Mouse (Mus musculus) forebrain, embryonic 14.5 days (tissue): ENCODE results near the gene Sntb2. TPM values are rescaled to one million over a fixed set of nuclear protein-coding genes. Genes with fewer than 3 reads are reported as not detected.

Experiments
- ATAC-seq: fragments of 200-750 bp; cut with Nextera tagmentation; 2 replicates; pipeline ENCODE4 v1.8.0; 2017; ENCODE audit warnings: mild to moderate bottlenecking, moderate library complexity
- DNase-seq: peaks from one replicate; pipeline ENCODE4 v3.0.0-alpha.2; 2015; ENCODE audit warnings: low spot score
- H3K27ac ChIP-seq: fragments of 300-500 bp; sonication (generic); 2 replicates; pipeline ENCODE4 v1.5.1; 2014; ENCODE audit warnings: low read depth, mild to moderate bottlenecking, control low read depth, low read length, moderate library complexity
- H3K27me3 ChIP-seq: fragments of 300-500 bp; sonication (generic); replicated peaks from 2 replicates; pipeline ENCODE4 v1.6.1; 2014; ENCODE audit warnings: low read length, control low read depth, mixed read lengths; ENCODE audit not compliant: control insufficient read depth, insufficient read depth
- H3K36me3 ChIP-seq: fragments of 300-500 bp; sonication (generic); 2 replicates; pipeline ENCODE4 v1.6.1; 2014; ENCODE audit warnings: low read length, control low read depth; ENCODE audit not compliant: control insufficient read depth, insufficient read depth
- H3K4me1 ChIP-seq: fragments of 300-500 bp; sonication (generic); 2 replicates; pipeline ENCODE4 v1.6.1; 2014; ENCODE audit warnings: antibody characterized with exemption, low read length, control low read depth; ENCODE audit not compliant: control insufficient read depth, insufficient read depth
- H3K4me2 ChIP-seq: fragments of 300-500 bp; sonication (generic); 2 replicates; pipeline ENCODE4 v1.6.1; 2014; ENCODE audit warnings: mild to moderate bottlenecking, control low read depth, low read length
- H3K4me3 ChIP-seq: fragments of 300-500 bp; sonication (generic); 2 replicates; pipeline ENCODE4 v1.5.1; 2014; ENCODE audit warnings: low read depth, low read length, control low read depth
- H3K9ac ChIP-seq: fragments of 300-500 bp; sonication (generic); 2 replicates; pipeline ENCODE4 v1.6.1; 2014; ENCODE audit warnings: mild to moderate bottlenecking, low read length, control low read depth, moderate library complexity
- H3K9me3 ChIP-seq: fragments of 300-500 bp; sonication (generic); replicated peaks from 2 replicates; pipeline ENCODE4 v1.6.1; 2016; ENCODE audit warnings: low read length, control low read depth, mixed read lengths; ENCODE audit not compliant: control insufficient read depth
- WGBS: fragments of 180-500 bp; shearing (Covaris S2); extraction: QIAGEN DNeasy Blood & Tissue Kit; methylation state at CpG from one replicate; pipeline ENCODE4 v1.1.7; 2014; 5-methylcytosine and 5-hydroxymethylcytosine counted together
- polyA plus RNA-seq: library from polyadenylated mRNA; unstranded; fragments of >200 nt; fragmentation: Nextera tagmentation; extraction: Ambion mirVana; gene quantifications from 2 replicates; pipeline ENCODE4 v1.2.1, GENCODE M21; 2014

Gene Sntb2
- polyA plus RNA-seq: 2.3 and 2.9 TPM in 2 replicates

DNA sequence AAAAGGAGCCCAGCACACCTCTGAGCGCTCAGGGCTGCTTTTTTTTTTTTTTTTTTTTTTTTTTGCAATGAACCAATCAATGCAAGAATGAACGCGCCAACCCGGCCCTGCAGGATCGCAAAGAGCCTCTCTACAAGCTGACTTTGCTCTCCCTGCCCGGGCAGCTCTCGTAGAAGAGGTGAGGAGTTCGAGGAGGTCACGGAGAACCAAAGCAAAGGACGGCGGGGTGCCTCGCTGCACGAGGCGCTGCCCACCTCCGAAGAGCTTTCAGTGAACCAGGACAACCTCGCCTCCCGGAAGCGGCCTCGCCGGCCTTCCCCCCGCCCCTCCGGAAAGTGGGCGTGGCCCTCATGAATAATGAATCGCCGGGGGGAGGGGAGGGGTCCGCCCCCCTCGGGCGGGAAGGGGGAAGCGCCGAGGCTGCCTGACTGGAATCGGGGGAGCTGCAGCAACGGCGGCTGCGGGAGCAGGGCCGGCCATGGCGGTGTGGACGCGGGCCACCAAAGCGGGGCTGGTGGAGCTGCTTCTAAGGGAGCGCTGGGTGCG, at the start of gene Sntb2:
Gene Sntb2, plus strand, starts transcription at position 427 of the 546 bp plus-strand sequence.
- DNase-seq (peak; percentile 96), ATAC-seq (peak; percentile 87)
- H3K27ac ChIP-seq: peak within 1 kb of the TSS; percentile 85
- peaks cover 15% of the 10 kb centered on the region for H3K4me1 ChIP-seq
- H3K36me3 ChIP-seq: no peaks in the 10 kb centered on the region
- peaks cover 27% of the 10 kb centered on the region for H3K27me3 ChIP-seq
- no peaks in the 10 kb centered on the region for H3K9me3 ChIP-seq
- H3K4me3 ChIP-seq: peak within 1 kb of the TSS; percentile 73
- peak within 1 kb of the TSS; percentile 95 for H3K4me2 ChIP-seq
- peak within 1 kb of the TSS; percentile 80 for H3K9ac ChIP-seq
- WGBS: under 1% methylated on average over 39 of the region's 41 CpGs

GRCm38 (mm10) chr8:106887336-106888189, 48.0 kb upstream of the Sntb2 start:
- ATAC-seq: peak; percentile 75
- 50% methylated on average over 5 of the region's 5 CpGs for WGBS

DNA sequence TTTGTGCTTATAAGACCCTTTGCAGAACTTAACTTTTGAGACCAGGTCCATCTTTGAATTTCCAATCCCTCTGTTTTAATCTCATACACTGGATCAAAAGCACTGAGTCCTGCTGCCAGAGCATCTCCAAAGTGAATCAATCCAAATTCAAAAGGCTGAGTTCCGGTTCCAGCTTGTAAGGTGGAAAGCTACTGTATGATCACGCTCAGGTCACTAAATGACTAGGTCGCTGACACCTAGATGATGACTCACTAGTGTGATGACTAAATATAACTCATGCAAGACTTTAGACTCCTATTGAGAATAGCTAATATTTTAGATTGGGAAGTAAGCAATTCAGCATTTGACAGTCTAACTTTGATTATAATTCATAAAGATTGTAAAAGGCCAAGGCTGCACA, 46.7 kb upstream of the Sntb2 start:
- peaks cover 30% of the 10 kb centered on the region for H3K36me3 ChIP-seq
- peaks cover 7% of the 10 kb centered on the region; the same call in 1 of the 2 replicates for H3K4me1 ChIP-seq
- no peaks in the 10 kb centered on the region for H3K27me3 ChIP-seq
- H3K4me3 ChIP-seq: no peak overlapping the region
- H3K4me2 ChIP-seq: no peak overlapping the region
- no peak for DNase-seq
- no peak for ATAC-seq
- H3K9ac ChIP-seq: no peak overlapping the region
- no peaks in the 10 kb centered on the region for H3K9me3 ChIP-seq
- H3K27ac ChIP-seq: no peak overlapping the region
- 91% methylated on average over 3 of the region's 3 CpGs for WGBS

More at GRCm38 (mm10) chr8:106887336-106888189, 48.0 kb upstream of the Sntb2 start:
- Histone ChIP-seq H3K27ac (no peak overlapping the region), H3K4me1 (peaks cover 7% of the 10 kb centered on the region; the same call in 1 of the 2 replicates), H3K9me3 (no peaks in the 10 kb centered on the region), H3K4me2 (no peak overlapping the region), H3K4me3 (no peak overlapping the region), H3K36me3 (peaks cover 42% of the 10 kb centered on the region), H3K9ac (no peak overlapping the region), H3K27me3 (no peaks in the 10 kb centered on the region)
- DNase-seq: peak; percentile 92

DNA sequence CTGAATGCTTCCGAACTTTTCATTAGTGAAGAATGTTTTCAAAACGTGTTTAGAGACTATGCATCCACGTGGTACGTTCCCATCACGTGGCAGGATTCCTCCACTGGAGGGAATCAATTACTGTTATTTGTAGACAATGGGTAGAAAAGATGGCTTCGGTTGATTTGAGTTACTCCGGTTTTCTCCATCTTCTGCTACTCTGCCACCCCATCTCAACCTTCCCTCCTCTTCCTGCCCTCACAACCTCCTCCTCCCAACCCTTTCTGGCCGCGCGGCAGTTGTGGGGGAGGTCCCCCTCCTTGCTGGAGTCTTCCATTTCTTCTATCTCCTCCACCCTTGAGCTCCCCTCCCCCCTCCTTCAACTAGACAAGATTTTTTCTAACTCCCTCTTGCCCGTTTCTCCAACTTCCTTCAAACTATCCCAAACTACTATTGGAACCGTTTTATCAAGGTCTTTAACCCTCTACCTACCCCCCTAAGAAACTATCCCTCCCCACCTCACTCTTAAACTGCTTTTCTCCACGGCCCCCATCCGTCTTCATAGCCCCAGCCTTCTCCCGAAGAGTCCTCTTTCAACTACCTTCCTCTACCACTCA, 43.2 kb upstream of the Sntb2 start:
- Histone ChIP-seq H3K4me1 (peaks cover 12% of the 10 kb centered on the region; the same call in 1 of the 2 replicates), H3K36me3 (peaks cover 15% of the 10 kb centered on the region), H3K9ac (peak overlapping the region; percentile 96), H3K4me3 (peak overlapping the region; percentile 92), H3K4me2 (peak overlapping the region; percentile 74), H3K9me3 (no peaks in the 10 kb centered on the region), H3K27me3 (no peaks in the 10 kb centered on the region), H3K27ac (peak overlapping the region; percentile 95)
- ATAC-seq: no peak
- under 1% methylated on average over 15 of the region's 15 CpGs for WGBS
- peak; percentile 56 for DNase-seq

DNA sequence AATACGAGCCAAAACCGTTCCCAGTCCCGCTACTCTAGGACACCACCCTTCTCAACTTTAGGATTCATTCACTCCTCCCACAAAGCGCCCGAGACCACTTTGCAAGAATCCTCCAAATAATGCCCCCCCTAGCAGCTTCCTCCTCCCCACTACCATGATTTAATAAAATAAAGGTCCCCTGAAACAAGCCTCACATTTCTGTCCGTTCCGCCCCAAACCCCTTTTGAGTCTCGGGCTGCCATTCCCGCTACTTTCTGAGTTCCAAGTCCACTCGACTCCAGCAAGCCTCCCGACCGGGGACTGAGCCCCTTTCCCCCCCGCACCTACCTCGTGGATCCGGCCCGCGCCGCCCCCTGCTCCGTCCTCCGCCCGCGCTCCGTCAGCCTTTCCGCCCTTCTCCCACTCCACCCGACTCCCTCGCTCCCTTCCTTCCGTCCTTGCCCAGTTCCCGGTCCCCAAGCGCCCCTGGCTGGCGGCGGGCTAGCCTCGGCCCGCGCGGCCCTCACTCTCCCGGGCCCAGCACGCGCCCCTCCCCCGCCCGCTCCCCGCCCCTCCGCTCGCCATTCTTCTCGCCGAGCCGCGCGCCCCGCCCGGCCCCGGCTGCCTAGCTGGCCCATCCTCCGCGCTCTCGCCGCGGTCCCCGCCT, 42.6 kb upstream of the Sntb2 start:
- peaks cover 12% of the 10 kb centered on the region; the same call in 1 of the 2 replicates for H3K4me1 ChIP-seq
- DNase-seq (peak; percentile 51), ATAC-seq (peak; percentile 87)
- H3K27me3 ChIP-seq: no peaks in the 10 kb centered on the region
- peak overlapping the region; percentile 95 for H3K27ac ChIP-seq
- 1% methylated on average over 48 of the region's 57 CpGs for WGBS
- peak overlapping the region; percentile 96 for H3K9ac ChIP-seq
- H3K36me3 ChIP-seq: peaks cover 20% of the 10 kb centered on the region
- H3K4me2 ChIP-seq: peak overlapping the region; percentile 74
- peak overlapping the region; percentile 92 for H3K4me3 ChIP-seq
- no peaks in the 10 kb centered on the region for H3K9me3 ChIP-seq

- peak within 1 kb of the TSS; percentile 74 for H3K4me2 ChIP-seq
- under 1% methylated on average over 58 of the region's 63 CpGs for WGBS
- peaks cover 12% of the 10 kb centered on the region; the same call in 1 of the 2 replicates for H3K4me1 ChIP-seq
- no peaks in the 10 kb centered on the region for H3K9me3 ChIP-seq
- ATAC-seq (peak; percentile 96), DNase-seq (peak; percentile 91)
- peak within 1 kb of the TSS; percentile 92 for H3K4me3 ChIP-seq
- peak within 1 kb of the TSS; percentile 96 for H3K9ac ChIP-seq
- no peaks in the 10 kb centered on the region for H3K27me3 ChIP-seq
- peak within 1 kb of the TSS; percentile 95 for H3K27ac ChIP-seq
- peaks cover 27% of the 10 kb centered on the region for H3K36me3 ChIP-seq
Measured at GRCm38 (mm10) chr8:106893481-106894156, 41.9 kb upstream of the Sntb2 start, which contains the start of gene Utp4. TSS of gene Utp4 (plus strand) at chr8:106893636.

GRCm38 (mm10) chr8:106899473-106899872, 36.1 kb upstream of the Sntb2 start:
- no peak overlapping the region for H3K4me2 ChIP-seq
- no peak overlapping the region for H3K4me3 ChIP-seq
- no peaks in the 10 kb centered on the region for H3K27me3 ChIP-seq
- H3K9me3 ChIP-seq: no peaks in the 10 kb centered on the region
- H3K36me3 ChIP-seq: peaks cover 84% of the 10 kb centered on the region
- 88% methylated on average over 5 of the region's 5 CpGs for WGBS
- ATAC-seq (no peak), DNase-seq (no peak)
- no peak overlapping the region for H3K9ac ChIP-seq
- no peak overlapping the region for H3K27ac ChIP-seq
- H3K4me1 ChIP-seq: no peaks in the 10 kb centered on the region; the same call in 1 of the 2 replicates
